Mouse (Mus musculus): ENCODE data around the gene Sgcd.

- no peak for TF ChIP-seq CTCF (IDR thresholded peaks at IDR 0.05)
- TF ChIP-seq POLR2A (IDR thresholded peaks at IDR 0.05; ENCODE audit: insufficient read depth, low read depth, low read length) = no peak
- no peak for TF ChIP-seq EP300 (IDR thresholded peaks at IDR 0.05; ENCODE audit: insufficient read depth, low read depth, low read length)
Measured at GRCm38 (mm10) chr11:47891617-47892172, 97.1 kb downstream of the Sgcd start.
